ENCODE assay signal across 11 mouse cellular contexts in the genomic region with DNA sequence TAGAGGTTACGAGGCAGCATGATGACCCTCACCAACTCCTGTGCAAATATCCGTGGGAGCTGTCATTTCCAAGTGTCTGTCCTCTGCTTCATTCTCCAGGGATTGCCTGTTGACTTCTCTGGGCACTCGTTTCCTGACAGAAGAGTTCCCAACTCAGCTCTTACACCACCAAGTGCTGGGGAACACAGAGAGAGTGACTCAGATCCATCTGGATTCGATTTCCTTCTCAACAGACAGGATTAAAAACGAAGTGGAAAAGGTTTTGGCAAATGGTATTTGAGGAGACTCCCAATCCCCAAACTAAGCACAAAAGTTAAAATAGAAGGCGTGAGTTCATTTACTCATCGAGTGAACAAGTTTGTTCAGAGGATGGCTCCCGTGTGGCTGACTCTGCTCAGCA.
DNase-seq lines count a peak whose midpoint lies in the region.
"Had no signal": no experiment of that assay in that cellular context is flagged by ENCODE, and none has a peak within 500 bp of the region (broad histone marks: within the 10 kb centered on the region; RNA-seq: fewer than 3 reads in every experiment).

No protein-coding gene starts in this region.

- peak; percentile 3 for DNase-seq in adrenal gland, postnatal 10 days
- DNase-seq in adrenal gland, adult (ENCODE audit: inconsistent age in 2 of 2, low spot score in 1 of 2): no peak
- DNase-seq in heart, adult 18-20 months: peak; percentile 6 to 15
- no peak for DNase-seq in heart, postnatal 4 days
- peak; percentile 57 for DNase-seq in brain, adult 2 months (ENCODE audit: low read depth, low spot score)
- peak; percentile 2 for DNase-seq in heart, postnatal 25 days (ENCODE audit: low spot score)
- DNase-seq in layer of hippocampus, postnatal 25 days (ENCODE audit: extremely low spot score in 1 of 2, low spot score in 1 of 2): no peak
- DNase-seq in lung, postnatal 25 days (ENCODE audit: low spot score): no peak
- DNase-seq: cerebellum, adult 18-20 months; kidney, postnatal 10 days; thymus, postnatal 14 days had no signal

- intact Hi-C loops in heart, postnatal 25 days (cut with DNase I): no loop called here

Comparison
In these comparisons a context has a peak if more than half of its experiments do, and no peak if none do; other contexts are left out.
1. DNase-seq: peak in adrenal gland, postnatal 10 days (single experiment), heart, adult 18-20 months (2 of 2), brain, adult 2 months (single experiment) and heart, postnatal 25 days (single experiment); none in adrenal gland, adult (0 of 2), heart, postnatal 4 days (single experiment), layer of hippocampus, postnatal 25 days (0 of 2) and lung, postnatal 25 days (single experiment).